Mouse (Mus musculus) gastrocnemius, postnatal 25 days (tissue): Measurements from ENCODE around the gene Dhcr24. TPM values are rescaled to one million over a fixed set of nuclear protein-coding genes. Genes with fewer than 3 reads are reported as not detected.

Experiments used
- DNase-seq: peaks from one replicate; pipeline ENCODE4 v3.0.0; 2022
- total RNA-seq, 2 experiments: library from RNA; stranded (reverse); gene quantifications; 1 replicate in 1 of 2; 2 replicates in 1 of 2; pipeline ENCODE4 v1.2.3; 2021

Dhcr24 gene
- total RNA-seq, 2 experiments from 2014 or later = 4.4 to 5.5 TPM

- DNase-seq = no peak
Measured at GRCm38 (mm10) chr4:106560213-106560845, 509 bp upstream of the Dhcr24 start.

- DNase-seq = no peak
Measured at GRCm38 (mm10) chr4:106562006-106562405, 1.2 kb downstream of the Dhcr24 start.

GRCm38 (mm10) chr4:106562837-106563790 lies 2.3 kb downstream of the Dhcr24 start:
- DNase-seq = no peak

DNA sequence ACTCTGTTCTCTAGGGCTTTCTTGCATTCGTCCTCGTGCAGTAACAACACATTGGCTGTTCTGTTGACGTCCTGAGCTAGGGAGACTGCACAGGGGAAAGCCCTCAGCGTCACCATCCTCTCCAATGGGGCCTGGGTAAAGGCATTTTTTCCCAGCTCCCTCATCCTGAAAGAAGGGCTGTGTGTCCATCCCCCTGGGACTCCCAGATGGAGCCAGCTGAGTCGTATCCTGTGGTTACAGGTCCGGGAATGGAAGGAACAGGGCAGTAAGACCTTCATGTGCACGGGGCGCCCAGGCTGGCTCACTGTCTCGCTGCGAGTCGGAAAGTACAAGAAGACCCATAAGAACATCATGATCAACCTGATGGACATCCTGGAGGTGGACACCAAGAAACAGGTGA lies 3.3 kb downstream of the Dhcr24 start:
- DNase-seq = no peak

- no peak for DNase-seq
Measured at GRCm38 (mm10) chr4:106569680-106570079, 8.8 kb downstream of the Dhcr24 start.

DNA sequence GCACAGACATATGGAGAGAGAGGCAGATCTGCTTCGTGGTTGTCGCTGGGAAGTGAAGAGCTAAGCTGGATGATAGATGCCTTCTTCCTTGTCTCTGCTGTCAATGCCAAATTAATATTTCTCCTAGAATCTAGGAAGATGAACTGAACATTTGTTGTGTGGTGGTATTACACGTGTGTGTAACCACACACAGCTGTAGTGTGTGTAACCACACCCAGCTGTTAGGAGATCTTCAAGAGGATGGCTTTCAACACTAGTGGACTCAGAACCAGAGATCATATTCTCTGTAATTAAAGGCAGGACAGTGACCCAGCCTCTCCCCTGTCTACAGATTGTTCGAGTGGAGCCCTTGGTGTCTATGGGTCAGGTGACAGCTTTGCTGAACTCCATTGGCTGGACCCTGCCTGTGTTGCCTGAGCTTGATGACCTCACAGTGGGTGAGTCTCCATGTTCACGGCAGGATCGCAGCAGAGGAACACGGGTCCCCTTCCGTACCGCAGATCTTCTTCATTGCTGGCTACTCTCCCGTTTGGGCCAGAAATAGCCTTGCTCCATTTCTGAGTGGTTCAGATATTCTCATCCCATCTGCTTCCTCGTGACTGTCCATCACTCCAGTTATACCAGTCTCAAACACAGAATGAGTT lies 10.4 kb downstream of the Dhcr24 start:
- no peak for DNase-seq

DNA sequence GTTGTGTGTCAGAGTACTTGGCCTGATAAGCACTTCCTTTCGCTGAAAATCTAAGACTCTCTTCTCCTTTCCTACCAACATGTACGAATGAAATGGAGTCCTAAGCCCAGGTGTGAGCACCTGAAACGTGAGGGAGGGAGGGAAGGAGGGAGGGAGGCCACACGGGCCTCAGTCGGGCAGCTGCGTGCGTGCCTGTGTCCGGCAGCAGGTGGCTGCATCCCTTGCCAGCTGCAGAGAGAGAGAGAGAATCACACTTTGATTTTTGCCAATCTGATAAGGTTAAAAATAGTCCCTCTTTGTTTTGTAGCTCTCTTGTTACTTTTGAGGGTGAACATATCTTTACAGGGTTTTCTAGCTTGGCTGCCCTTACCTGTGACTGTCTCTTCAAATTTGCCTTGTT lies 14.2 kb downstream of the Dhcr24 start:
- no peak for DNase-seq

DNA sequence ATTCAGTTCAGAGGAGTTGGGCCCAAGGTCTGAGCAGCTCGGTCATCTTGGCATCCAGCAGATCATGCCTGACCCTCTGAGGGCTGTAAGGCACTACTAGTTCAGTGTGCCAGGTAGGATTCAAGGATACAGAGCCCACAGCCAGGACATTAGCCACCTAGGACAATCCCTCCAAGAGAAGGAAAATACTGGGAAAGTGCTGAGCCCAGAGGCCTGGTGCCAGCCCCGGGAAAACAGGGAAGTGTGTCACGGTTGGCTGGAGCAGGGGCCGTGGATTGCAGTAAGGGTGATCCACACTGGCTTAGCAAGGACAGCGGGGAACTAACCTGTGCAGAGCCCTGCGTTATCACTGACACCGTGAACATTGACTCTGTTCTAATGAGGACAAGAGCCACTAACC lies 16.7 kb downstream of the Dhcr24 start:
- DNase-seq = no peak

DNA sequence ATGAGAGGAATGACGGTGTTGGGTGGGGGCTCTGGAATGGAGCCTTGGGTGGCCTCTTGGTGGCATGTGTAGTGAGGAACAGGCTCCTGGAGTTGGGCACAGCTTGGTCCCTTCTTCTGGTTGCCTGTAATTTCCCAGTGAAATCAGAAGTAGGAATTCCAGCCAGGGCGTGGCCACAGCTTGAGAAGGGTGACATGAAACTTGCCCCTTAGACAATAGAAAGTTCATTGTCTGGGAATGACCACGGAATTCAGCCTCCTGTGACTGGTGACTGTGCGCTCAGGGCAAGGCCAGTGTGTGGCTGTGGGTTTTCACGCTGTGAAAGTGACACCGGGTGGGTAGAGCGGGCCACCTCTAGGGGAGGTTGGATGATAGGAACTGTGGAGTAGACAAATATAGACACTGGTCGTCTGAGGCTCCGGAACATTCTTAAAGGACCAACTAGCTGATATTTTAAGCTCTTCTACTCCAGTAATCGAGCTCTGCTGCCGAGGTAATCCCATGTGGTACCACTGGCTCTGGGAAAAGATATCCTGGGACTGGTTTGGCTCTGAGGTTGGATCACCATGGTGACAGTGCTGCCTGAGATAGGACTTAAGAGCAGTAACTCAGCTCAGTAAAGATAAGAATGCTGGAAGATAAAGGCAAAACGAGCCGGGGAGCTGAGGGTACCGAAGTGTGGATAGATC lies 20.5 kb downstream of the Dhcr24 start:
- DNase-seq = peak; percentile 32

DNA sequence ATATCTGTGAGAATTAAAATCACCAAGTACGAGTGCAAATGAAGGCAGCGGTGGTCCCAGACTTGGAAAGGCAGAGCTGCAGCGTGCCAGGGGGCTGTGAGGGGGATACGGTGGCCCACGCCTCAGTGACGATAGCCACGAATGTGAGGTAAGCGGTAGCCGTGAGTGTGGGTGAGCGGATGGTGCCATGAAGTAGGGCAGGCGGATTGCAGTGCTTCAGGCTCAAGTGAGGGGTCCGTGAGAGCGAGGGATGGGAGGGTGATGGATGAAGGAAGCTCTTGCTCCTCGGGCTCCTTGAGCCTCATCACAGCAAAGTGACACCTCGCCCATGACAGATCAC lies 21.0 kb downstream of the Dhcr24 start:
- DNase-seq = no peak

- DNase-seq = no peak
Measured at GRCm38 (mm10) chr4:106582428-106583153, 21.8 kb downstream of the Dhcr24 start.

GRCm38 (mm10) chr4:106584665-106585064 lies 23.8 kb downstream of the Dhcr24 start:
- DNase-seq = no peak

DNA sequence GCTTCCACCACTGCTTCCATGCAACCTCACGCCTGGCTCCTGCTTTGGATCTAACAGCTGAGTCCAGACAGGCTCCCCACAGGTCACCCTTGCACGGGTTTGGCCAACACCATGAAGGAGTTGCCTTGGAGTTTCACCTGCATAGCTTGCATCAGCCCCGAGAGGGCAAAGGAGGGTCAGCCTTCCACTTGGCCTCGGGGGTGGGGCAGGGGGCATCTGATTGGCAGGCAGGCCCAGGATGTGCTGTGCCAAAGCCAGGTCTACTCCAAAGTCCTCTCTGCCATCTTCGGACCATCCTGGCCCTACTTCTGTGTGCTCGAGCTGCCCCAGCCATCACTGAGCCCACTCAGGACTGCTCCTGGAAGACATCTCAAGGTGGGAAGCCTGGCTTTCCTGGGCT lies 26.2 kb downstream of the Dhcr24 start:
- DNase-seq = no peak

GRCm38 (mm10) chr4:106590142-106590541 lies 29.3 kb downstream of the Dhcr24 start:
- DNase-seq = no peak

- no peak for DNase-seq
Measured at GRCm38 (mm10) chr4:106590871-106591270, 30.0 kb downstream of the Dhcr24 start.

GRCm38 (mm10) chr4:106593636-106594035 lies 32.8 kb downstream of the Dhcr24 start:
- DNase-seq = no peak

DNA sequence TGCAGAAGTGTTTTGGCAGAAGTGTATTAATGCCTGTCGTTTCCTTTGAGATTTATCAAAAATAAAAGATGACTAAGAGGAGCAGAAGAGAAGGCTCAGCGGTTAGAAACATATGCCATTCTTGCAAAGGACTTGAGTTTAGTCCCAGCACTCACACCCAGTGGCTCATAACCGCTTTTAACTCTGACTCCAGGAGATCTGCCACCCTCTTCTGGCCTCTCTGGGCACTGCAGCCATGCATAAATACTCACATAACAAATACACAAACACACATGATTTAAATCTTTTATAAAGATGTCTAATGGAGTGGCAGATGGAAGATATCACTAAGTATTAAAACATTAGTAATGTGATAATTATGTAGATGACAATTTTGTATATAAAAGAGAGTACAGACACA lies 35.4 kb downstream of the Dhcr24 start:
- no peak for DNase-seq

- DNase-seq = no peak
Measured at GRCm38 (mm10) chr4:106597055-106597454, 36.2 kb downstream of the Dhcr24 start.

- DNase-seq = no peak
Measured at GRCm38 (mm10) chr4:106597741-106598140, 36.9 kb downstream of the Dhcr24 start.

GRCm38 (mm10) chr4:106599415-106599814 lies 38.6 kb downstream of the Dhcr24 start:
- no peak for DNase-seq

GRCm38 (mm10) chr4:106600770-106601169 lies 39.9 kb downstream of the Dhcr24 start:
- no peak for DNase-seq
